Mouse (Mus musculus) CH12.LX (cell line): ENCODE data around the gene Icmt. TPM values are rescaled to one million over a fixed set of nuclear protein-coding genes. Genes with fewer than 3 reads are reported as not detected.

Experiments
- DNase-seq: peaks from one replicate; pipeline ENCODE4 v3.0.0-alpha.2; 2013; ENCODE audit errors: extremely low read depth
- H3K27ac ChIP-seq: 2 replicates; pipeline ENCODE4 v1.5.1; 2012; ENCODE audit warnings: low read depth, mild to moderate bottlenecking, control low read depth, moderate library complexity; ENCODE audit not compliant: insufficient read depth
- H3K27me3 ChIP-seq: replicated peaks from 2 replicates; pipeline ENCODE3; 2012; ENCODE audit warnings: inconsistent platforms
- H3K36me3 ChIP-seq, 2 experiments: replicated peaks in 1 of 2; 2 replicates each; pipeline versions ENCODE3 to v1.6.1; 2012; ENCODE audit warnings: inconsistent platforms in 1 of 2, low read length in 1 of 2, mild to moderate bottlenecking in 1 of 2, mixed read lengths in 1 of 2, moderate library complexity in 1 of 2; ENCODE audit not compliant: control insufficient read depth in 1 of 2, insufficient read depth in 1 of 2
- H3K4me1 ChIP-seq, 2 experiments: 2 replicates each; pipeline ENCODE4 v1.6.1; 2012; ENCODE audit warnings: inconsistent platforms in 1 of 2, moderate library complexity in 1 of 2; ENCODE audit not compliant: insufficient read depth in 2 of 2, control insufficient read depth in 1 of 2
- H3K4me2 ChIP-seq: 2 replicates; pipeline ENCODE4 v1.6.1; 2012; ENCODE audit warnings: low read depth, mild to moderate bottlenecking, control low read depth; ENCODE audit not compliant: poor library complexity, insufficient read depth, severe bottlenecking
- H3K4me3 ChIP-seq, 3 experiments: fragments of 150-350 bp in 1 of 3; sonication (generic) in 1 of 3; replicated peaks in 1 of 3; 2 replicates each; pipeline versions ENCODE3 to v1.5.1; 2011 to 2012; ENCODE audit warnings: low read depth in 2 of 3, low read length in 2 of 3, mild to moderate bottlenecking in 2 of 3, moderate library complexity in 2 of 3, control low read depth in 1 of 3, improper control_type of control experiment in 1 of 3, inconsistent platforms in 1 of 3, mixed read lengths in 1 of 3; ENCODE audit not compliant: poor library complexity in 1 of 3
- H3K79me2 ChIP-seq: replicated peaks from 2 replicates; pipeline ENCODE4 v1.6.1; 2012; ENCODE audit warnings: mild to moderate bottlenecking, moderate library complexity; ENCODE audit not compliant: control insufficient read depth, poor library complexity, insufficient read depth, severe bottlenecking; ENCODE audit errors: extremely low read depth
- H3K9ac ChIP-seq: 2 replicates; pipeline ENCODE4 v1.6.1; 2012; ENCODE audit warnings: low read depth, mild to moderate bottlenecking, control low read depth, moderate library complexity; ENCODE audit not compliant: insufficient read depth
- H3K9me3 ChIP-seq: replicated peaks from 2 replicates; pipeline ENCODE3; 2012; ENCODE audit warnings: low read length, inconsistent platforms, mixed read lengths
- BHLHE40 ChIP-seq: IDR thresholded peaks from 2 replicates; pipeline ENCODE4 v1.6.1; 2011; ENCODE audit warnings: mild to moderate bottlenecking, low read depth, low read length, improper control_type of control experiment
- CHD1 ChIP-seq: IDR thresholded peaks from 2 replicates; pipeline ENCODE4 v1.6.1; 2012; ENCODE audit warnings: low read depth, low read length, improper control_type of control experiment, inconsistent platforms
- CTCF ChIP-seq, 2 experiments: IDR thresholded peaks in 1 of 2; conservative IDR thresholded peaks in 1 of 2; 2 replicates each; pipeline ENCODE4 v1.5.1; 2011 to 2012; ENCODE audit warnings: low read depth in 2 of 2, low read length in 2 of 2, improper control_type of control experiment in 1 of 2, inconsistent platforms in 1 of 2, mild to moderate bottlenecking in 1 of 2, moderate library complexity in 1 of 2
- E2F4 ChIP-seq: IDR thresholded peaks from 2 replicates; pipeline ENCODE4 v1.6.1; 2011; ENCODE audit warnings: low read depth, low read length, improper control_type of control experiment; ENCODE audit not compliant: insufficient replicate concordance
- ELF1 ChIP-seq: IDR thresholded peaks from 2 replicates; pipeline ENCODE4 v1.6.1; 2014; ENCODE audit warnings: low read depth, mild to moderate bottlenecking, inconsistent platforms, low read length, improper control_type of control experiment
- EP300 ChIP-seq: IDR thresholded peaks from 2 replicates; pipeline ENCODE4 v1.6.1; 2011; ENCODE audit warnings: low read length, improper control_type of control experiment
- ETS1 ChIP-seq: conservative IDR thresholded peaks from 2 replicates; pipeline ENCODE4 v1.6.1; 2012; ENCODE audit warnings: low read depth, mild to moderate bottlenecking, inconsistent platforms, low read length, improper control_type of control experiment, moderate library complexity
- IRF4 ChIP-seq: IDR thresholded peaks from 2 replicates; pipeline ENCODE4 v1.6.1; 2014; ENCODE audit warnings: low read depth, mild to moderate bottlenecking, inconsistent platforms, low read length, improper control_type of control experiment
- JUND ChIP-seq: conservative IDR thresholded peaks from 2 replicates; pipeline ENCODE4 v1.6.1; 2011; ENCODE audit warnings: low read depth, low read length, improper control_type of control experiment
- MAFK ChIP-seq: IDR thresholded peaks from 2 replicates; pipeline ENCODE4 v1.6.1; 2011; ENCODE audit warnings: low read length, improper control_type of control experiment; ENCODE audit not compliant: insufficient replicate concordance
- MXI1 ChIP-seq: IDR thresholded peaks from 2 replicates; pipeline ENCODE4 v1.6.1; 2011; ENCODE audit warnings: mild to moderate bottlenecking, low read depth, low read length, improper control_type of control experiment
- NELFE ChIP-seq: IDR thresholded peaks from 2 replicates; pipeline ENCODE4 v1.6.1; 2011; ENCODE audit warnings: low read depth, low read length, improper control_type of control experiment
- NRF1 ChIP-seq: IDR thresholded peaks from 2 replicates; pipeline ENCODE4 v1.6.1; 2014; ENCODE audit warnings: low read depth, mild to moderate bottlenecking, inconsistent platforms, low read length, improper control_type of control experiment, moderate library complexity
- POLR2A ChIP-seq: IDR thresholded peaks from 2 replicates; pipeline ENCODE4 v1.6.1; 2011; ENCODE audit warnings: low read depth, mild to moderate bottlenecking, improper control_type of control experiment, low read length
- POLR2AphosphoS2 ChIP-seq: IDR thresholded peaks from 2 replicates; pipeline ENCODE4 v1.6.1; 2011; ENCODE audit warnings: low read depth, low read length, improper control_type of control experiment
- SMC3 ChIP-seq: IDR thresholded peaks from 2 replicates; pipeline ENCODE4 v1.6.1; 2011; ENCODE audit warnings: low read depth, low read length, improper control_type of control experiment
- TCF12 ChIP-seq: IDR thresholded peaks from 2 replicates; pipeline ENCODE4 v1.6.1; 2014; ENCODE audit warnings: low read depth, mild to moderate bottlenecking, inconsistent platforms, low read length, improper control_type of control experiment
- USF1 ChIP-seq: IDR thresholded peaks from 2 replicates; pipeline ENCODE4 v1.6.1; 2014; ENCODE audit warnings: low read depth, mild to moderate bottlenecking, inconsistent platforms, low read length, improper control_type of control experiment
- ZC3H11A ChIP-seq: IDR thresholded peaks from 2 replicates; pipeline ENCODE4 v1.6.1; 2012; ENCODE audit warnings: low read depth, mild to moderate bottlenecking, inconsistent platforms, low read length, improper control_type of control experiment
- ZMIZ1 ChIP-seq: IDR thresholded peaks from 2 replicates; pipeline ENCODE4 v1.6.1; 2012; ENCODE audit warnings: low read depth, mild to moderate bottlenecking, inconsistent platforms, low read length, improper control_type of control experiment
- ZNF384 ChIP-seq: IDR thresholded peaks from 2 replicates; pipeline ENCODE4 v1.6.1; 2012; ENCODE audit warnings: low read depth, low read length, improper control_type of control experiment, inconsistent platforms
- dilution Hi-C: fragments of 300-500 bp; cut with MboI; formaldehyde crosslinking; loops from 2 replicates; pipeline ENCODE4 v1.14.3; 2020; ENCODE audit warnings: low sequenced_read_pairs; ENCODE audit not compliant: extremely low pct_unique_long_range_greater_than_20kb, extremely low pct_ligation_motif_present
- in situ Hi-C: fragments of 300-500 bp; cut with MboI; formaldehyde crosslinking; loops from 3 replicates; pipeline ENCODE4 v1.14.3; 2019; ENCODE audit warnings: low sequenced_read_pairs, low pct_ligation_motif_present, low pct_unique_long_range_greater_than_20kb, mixed read lengths
- polyA plus RNA-seq: library from polyadenylated mRNA; unstranded; fragments of >175 nt; gene quantifications from 2 replicates; pipeline ENCODE4 v1.2.1, GENCODE M21; 2012; ENCODE audit warnings: low read depth; ENCODE audit not compliant: insufficient read length
- total RNA-seq, 2 experiments: library from RNA; depleted of rRNA; stranded (reverse); fragments of 300-350 nt in 1 of 2; fragments of >200 nt in 1 of 2; gene quantifications; 2 replicates each; pipeline ENCODE4 v1.2.3; 2012 to 2014

The Icmt gene
- total and polyA plus RNA-seq, 3 experiments, result 18.5 to 29.8 (median 21.5) TPM

- H3K36me3 ChIP-seq, result no peaks in the 10 kb centered on the region
- H3K27me3 ChIP-seq, result peaks cover 7% of the 10 kb centered on the region
- in situ Hi-C loops (loop anchor here (5.0 kb wide), 1 partner anchor 66 kb away; no protein-coding TSS in a partner anchor), dilution Hi-C loops (no loop called here)
- H3K9me3 ChIP-seq, result no peaks in the 10 kb centered on the region
- H3K9ac ChIP-seq, result no peak overlapping the region
- H3K4me2 ChIP-seq, result no peak overlapping the region
- H3K79me2 ChIP-seq, result no peaks in the 10 kb centered on the region
- no peak overlapping the region for H3K4me3 ChIP-seq
- TF ChIP-seq POLR2AphosphoS2, result no peak
- no peak for TF ChIP-seq NRF1
- no peak for TF ChIP-seq EP300
- TF ChIP-seq IRF4, result no peak
- no peak for TF ChIP-seq SMC3
- TF ChIP-seq TCF12, result no peak
- TF ChIP-seq POLR2A, result no peak
- TF ChIP-seq MXI1, result no peak
- no peak for TF ChIP-seq ZMIZ1
- no peak for TF ChIP-seq BHLHE40
- no peak for TF ChIP-seq JUND
- TF ChIP-seq ELF1, result no peak
- no peak for TF ChIP-seq ZNF384
- TF ChIP-seq CTCF (conservative IDR thresholded peaks at IDR 0.05 in 1 of 2, IDR thresholded peaks at IDR 0.05 in 1 of 2; ENCODE audit: low read depth in 2 of 2, low read length in 2 of 2), result no peak
- TF ChIP-seq USF1, result no peak
- no peak overlapping the region for H3K27ac ChIP-seq
- H3K4me1 ChIP-seq, result peaks cover 15 to 26% of the 10 kb centered on the region in 2 experiments
- no peak for DNase-seq
These were observed 53.8 kb downstream of the Icmt start for GRCm38 (mm10) chr4:152350722-152351421.

- Histone ChIP-seq H3K9ac (no peak overlapping the region), H3K9me3 (no peaks in the 10 kb centered on the region), H3K27me3 (peaks cover 7% of the 10 kb centered on the region), H3K79me2 (no peaks in the 10 kb centered on the region), H3K36me3 (peaks cover 0 to under 1% of the 10 kb centered on the region in 2 experiments), H3K4me3 (no peak overlapping the region), H3K27ac (no peak overlapping the region), H3K4me2 (no peak overlapping the region), H3K4me1 (peaks cover 13 to 19% of the 10 kb centered on the region in 2 experiments)
- in situ Hi-C loops, result loop anchor here (5.0 kb wide), 1 partner anchor 66 kb away; no protein-coding TSS in a partner anchor
- dilution Hi-C loops, result no loop called here
- TF ChIP-seq ETS1 (no peak), IRF4 (no peak), SMC3 (no peak), ZC3H11A (no peak), NELFE (no peak), E2F4 (no peak), BHLHE40 (no peak), POLR2A (no peak), CHD1 (no peak), MAFK (no peak), NRF1 (no peak)
- no peak for DNase-seq
These were observed 54.6 kb downstream of the Icmt start for GRCm38 (mm10) chr4:152351422-152352305.
